ENCODE assay signal across 9 mouse cellular contexts in genomic region chr4:148229646-148230045, GRCm38 (mm10). TPM values are rescaled to one million over a fixed set of nuclear protein-coding genes. Genes with fewer than 3 reads are reported as not detected.
DNase-seq lines count a peak whose midpoint lies in the region.
"Had no signal": no experiment of that assay in that cellular context is flagged by ENCODE, and none has a peak within 500 bp of the region (broad histone marks: within the 10 kb centered on the region; RNA-seq: fewer than 3 reads in every experiment).

No protein-coding gene starts in this region.

- peak; percentile 11 for DNase-seq in heart, adult 8-10 months (ENCODE audit: low spot score)
- DNase-seq in heart, adult 11 months: no peak
- peak; percentile 24 for DNase-seq in WW6 (ENCODE audit: low read depth, low spot score)
- DNase-seq in heart, adult 9 months (ENCODE audit: low spot score in 2 of 2): peak; percentile 4 to 12
- peak; percentile 2 for DNase-seq in large intestine, adult 2 months (ENCODE audit: low read depth, low spot score)
- peak; percentile 79 for DNase-seq in neural tube, embryonic 10.5 days (ENCODE audit: extremely low spot score, low spot score)
- no peak for DNase-seq in left cerebral cortex, adult 11 months (ENCODE audit: low spot score)
- DNase-seq in cerebellum, postnatal 14 days: no peak

- 10% methylated on average over 16 of the region's 16 CpGs for WGBS in large intestine, adult 2 months

RNA-seq across cellular contexts. Expression of gene Disp3, which starts 58.1 kb away (rescaled TPM):
- total RNA-seq in heart, adult 8-10 months (2022): under 1 TPM in 1 of 4 experiments, not detected in 3; 0.06 TPM
- polyA plus RNA-seq in large intestine, adult 2 months (2012; rRNA removed): 0.02 and 0.10 TPM in 2 replicates
- polyA plus RNA-seq: liver, embryonic 14.5 days had no signal

Comparison
In these comparisons a context has a peak if more than half of its experiments do, and no peak if none do; other contexts are left out.
1. DNase-seq: peak in heart, adult 8-10 months (single experiment), WW6 (single experiment), heart, adult 9 months (2 of 2), large intestine, adult 2 months (single experiment) and neural tube, embryonic 10.5 days (single experiment); none in heart, adult 11 months (single experiment), left cerebral cortex, adult 11 months (single experiment) and cerebellum, postnatal 14 days (0 of 2).